Mouse (Mus musculus): Measurements from ENCODE around the gene Aoc3.
"Not testable (repeated sequence)": the region's sequence is repeated elsewhere in the genome, so short reads cannot be mapped to it uniquely, and the experiment has no call there.

Gene Aoc3

DNA sequence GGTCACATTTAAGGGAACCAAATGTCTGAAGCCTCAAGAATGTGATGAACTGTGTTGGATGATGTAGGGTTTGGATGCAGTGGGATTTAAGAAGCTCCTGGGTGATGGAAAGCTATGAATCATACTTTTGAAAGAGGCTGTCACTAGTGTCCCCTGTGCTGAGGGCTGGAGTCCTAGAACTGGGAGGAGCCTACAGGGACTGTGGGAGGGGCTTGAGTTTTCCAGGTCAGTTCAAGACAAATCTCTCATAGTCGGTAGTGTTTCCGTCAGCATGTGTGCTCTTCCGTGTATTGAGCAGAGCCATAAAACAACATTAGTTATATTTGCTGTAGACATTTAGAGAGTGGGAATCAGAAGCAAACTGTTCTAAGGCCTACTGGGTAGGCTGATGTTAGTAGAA, 3.1 kb upstream of the Aoc3 start:
- no peak for DNase-seq (ENCODE audit: low read depth, low spot score)

DNA sequence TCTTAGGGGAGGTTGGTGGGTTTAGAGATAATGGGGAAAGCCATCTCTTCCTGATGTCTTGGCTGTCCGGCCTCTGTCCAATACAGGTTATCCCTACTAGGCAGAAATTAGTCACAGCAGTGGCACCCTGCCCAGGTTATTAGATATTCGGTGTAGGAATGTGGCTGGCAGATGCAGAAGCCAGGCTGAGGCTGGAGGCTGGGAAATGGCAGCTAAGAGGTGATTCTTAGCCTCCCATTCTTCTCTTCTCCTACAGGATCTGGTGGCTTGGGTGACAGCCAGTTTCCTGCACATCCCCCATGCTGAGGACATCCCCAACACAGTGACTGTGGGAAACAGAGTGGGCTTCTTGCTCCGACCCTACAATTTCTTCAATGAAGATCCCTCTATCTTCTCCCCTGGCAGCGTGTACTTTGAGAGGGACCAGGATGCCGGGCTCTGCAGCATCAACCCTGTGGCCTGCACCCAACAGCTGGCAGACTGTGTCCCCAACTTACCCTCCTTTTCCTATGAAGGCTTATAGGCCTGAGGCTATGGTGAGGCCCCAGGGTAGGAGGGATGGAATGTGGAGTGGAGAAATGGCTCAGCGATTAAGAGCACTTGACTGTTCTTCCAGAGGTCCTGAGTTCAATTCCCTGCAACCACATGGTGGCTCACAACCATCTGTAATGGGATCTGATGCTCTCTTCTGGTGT, 1.3 kb upstream of the Aoc3 start:
- no peak for DNase-seq (ENCODE audit: low read depth, low spot score)

DNA sequence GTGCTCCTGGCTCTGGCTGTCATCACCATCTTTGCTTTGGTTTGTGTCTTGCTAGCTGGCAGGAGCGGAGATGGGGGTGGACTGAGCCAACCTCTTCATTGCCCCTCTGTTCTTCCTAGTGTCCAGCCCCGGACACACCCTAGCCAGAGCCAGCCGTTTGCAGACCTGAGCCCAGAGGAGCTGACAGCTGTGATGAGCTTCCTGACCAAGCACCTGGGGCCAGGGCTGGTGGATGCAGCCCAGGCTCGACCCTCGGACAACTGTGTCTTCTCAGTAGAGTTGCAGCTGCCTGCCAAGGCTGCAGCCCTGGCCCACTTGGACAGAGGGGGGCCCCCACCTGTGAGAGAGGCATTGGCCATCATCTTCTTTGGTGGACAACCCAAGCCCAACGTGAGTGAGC, 556 bp downstream of the Aoc3 start:
- DNase-seq (ENCODE audit: low read depth, low spot score): not testable (repeated sequence)

DNA sequence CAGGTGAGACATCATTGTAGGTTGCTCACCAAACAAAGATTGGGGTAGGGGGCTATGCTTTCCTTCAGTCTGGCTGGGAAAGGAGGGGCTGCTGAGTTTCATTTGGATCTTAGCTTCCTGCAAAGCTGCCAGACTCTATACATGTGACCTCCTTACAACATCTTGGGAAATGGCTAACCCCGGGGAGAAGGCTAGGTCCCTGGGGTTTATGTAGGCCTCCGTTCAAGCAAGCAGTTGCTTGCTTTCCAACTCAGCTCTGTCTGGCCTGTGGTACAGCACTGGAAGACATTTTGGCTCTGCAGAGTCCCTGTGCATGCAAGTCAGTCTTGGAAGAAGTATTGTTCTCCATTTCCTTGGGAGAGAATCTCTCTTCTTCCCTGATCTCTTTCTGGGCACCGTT, 2.1 kb downstream of the Aoc3 start:
- no peak for DNase-seq (ENCODE audit: low read depth, low spot score)

DNA sequence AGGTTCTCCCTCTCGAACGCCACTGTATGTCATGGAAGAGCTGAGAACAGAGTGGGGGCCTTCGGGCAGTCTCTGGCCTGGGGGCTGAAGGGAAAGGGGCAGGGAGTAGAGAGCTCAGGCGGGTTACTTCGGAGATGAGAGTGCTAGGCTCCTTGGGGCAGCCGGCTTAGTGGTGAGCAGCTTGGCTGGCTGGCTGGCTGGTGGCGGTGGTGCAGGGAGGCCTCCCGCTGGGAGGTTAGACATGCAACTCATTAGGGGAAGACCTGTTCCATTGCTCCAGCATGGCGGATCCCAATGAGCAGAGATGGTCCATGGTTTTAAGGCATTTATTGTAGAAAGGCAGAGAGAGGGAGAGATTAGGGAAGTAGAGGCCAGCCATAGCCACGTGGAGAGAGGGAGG, 3.6 kb downstream of the Aoc3 start:
- no peak for DNase-seq (ENCODE audit: low read depth, low spot score)

DNA sequence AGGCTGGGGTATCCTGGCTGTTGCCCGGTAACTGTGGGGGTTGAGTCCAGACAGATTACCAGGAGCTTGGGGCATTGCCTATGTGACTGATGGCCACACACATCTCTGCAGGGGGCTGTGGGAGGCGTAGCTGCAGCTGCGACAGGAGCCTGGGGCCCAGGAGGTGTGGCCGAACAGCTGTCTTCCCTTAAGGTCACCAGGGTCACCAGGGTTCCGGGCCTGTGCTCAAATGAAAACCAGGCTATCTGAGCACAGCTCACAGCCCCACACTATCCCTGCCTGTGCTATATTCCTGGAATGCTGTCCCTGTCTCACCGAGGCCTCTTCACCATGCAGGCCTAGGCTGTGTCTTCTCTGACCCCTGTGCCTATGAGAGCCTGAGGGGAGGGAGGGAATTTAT, 4.1 kb downstream of the Aoc3 start:
- no peak for DNase-seq (ENCODE audit: low read depth, low spot score)

DNA sequence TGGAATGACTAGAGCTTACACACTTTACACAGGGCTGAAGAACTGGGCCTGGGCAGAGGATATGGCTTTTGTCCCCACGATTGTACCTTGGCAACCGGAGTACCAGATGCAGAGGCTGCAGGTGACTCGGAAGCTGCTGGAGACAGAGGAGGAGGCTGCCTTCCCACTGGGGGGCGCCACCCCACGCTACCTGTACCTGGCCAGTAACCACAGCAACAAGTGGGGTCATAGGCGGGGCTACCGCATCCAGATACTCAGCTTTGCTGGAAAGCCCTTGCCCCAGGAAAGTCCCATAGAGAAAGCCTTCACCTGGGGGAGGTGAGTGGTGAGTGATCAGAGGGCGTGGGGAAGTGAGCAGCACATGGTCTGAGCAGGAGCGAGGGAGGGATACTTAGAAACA, 5.3 kb downstream of the Aoc3 start:
- DNase-seq (ENCODE audit: low read depth, low spot score): no peak

DNA sequence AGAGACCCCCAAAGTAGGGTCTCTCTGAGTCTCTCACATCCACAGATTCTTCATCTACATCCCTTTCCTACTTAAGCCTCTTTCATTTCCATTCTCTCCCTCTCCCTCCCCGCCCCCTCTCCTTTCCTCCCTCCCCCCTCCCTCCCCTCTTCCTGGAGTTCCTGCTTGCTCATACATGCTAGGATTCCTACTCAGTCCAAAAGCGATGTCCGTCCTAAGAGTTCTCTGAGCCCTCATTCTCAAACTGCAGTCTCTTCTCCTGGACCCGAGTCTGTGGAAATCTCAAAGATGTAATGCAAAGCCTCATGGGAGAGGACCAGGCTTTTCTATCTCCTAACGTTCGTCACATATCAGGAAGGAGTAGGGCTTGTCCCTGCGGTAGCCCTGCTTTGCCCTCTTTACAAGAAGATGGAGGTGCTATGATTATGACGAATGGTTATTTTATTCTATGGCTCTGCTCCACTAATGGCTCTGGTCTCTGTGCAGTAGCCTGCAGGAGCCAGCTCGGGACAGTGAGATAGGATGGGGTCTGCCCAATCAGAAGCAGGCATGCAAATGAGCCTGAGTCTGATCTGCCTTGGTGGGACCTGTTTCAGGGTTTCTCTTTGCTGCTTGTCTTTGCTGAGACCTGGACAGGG, 7.8 kb downstream of the Aoc3 start:
- DNase-seq (ENCODE audit: low read depth, low spot score): no peak

DNA sequence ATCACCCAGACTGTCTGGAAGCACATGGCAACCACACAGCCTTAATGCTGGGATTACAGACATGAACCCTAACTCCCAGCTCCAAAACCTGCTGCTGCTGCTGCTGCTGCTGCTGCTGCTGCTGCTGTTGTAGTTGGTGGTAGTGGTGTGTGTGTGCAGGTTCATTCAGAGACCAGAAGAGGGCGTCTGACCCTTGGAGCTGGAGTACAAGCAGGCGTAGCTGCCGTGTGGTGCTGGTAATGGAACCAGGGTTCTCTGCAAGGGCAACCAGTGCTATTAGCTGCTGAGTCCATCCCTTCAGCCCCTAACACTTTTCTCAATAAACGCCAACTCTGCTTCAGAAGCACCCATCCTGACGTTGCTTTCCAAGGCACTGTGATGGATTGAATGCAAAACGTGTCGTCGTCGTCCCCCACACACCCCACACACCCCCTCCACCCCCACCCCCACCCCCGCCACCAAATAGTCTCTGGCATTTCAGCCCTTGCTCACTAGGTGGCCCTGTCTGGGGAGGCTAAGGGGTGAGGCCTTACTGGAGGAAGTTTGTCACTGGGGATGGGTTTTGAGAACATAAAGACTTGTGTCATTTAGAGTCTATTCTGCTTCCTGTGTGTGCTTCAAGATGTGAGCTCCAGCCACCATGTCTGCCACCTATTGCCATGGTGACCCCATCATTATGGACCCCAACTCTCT, 16.8 kb downstream of the Aoc3 start:
- DNase-seq (ENCODE audit: low read depth, low spot score): no peak

DNA sequence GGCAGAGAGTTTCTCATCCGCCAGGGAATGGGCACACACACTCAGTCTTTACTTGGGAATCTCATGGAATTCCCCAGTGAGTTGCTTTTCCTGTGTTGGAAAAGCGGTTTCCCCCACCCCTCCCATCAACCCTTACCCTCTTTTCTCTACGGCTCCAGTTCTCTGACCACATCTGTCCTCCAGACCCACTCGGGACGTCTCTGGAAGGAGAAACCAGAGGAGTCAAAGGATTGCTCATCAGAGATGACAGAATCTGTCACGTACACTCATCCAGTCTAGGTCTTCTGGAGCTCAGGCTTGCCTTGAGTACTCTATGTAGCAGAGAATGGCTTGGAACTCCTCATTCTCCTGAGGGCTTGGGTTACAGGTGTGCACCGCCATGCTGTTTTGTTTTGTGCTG, 18.4 kb downstream of the Aoc3 start:
- DNase-seq (ENCODE audit: low read depth, low spot score): no peak

DNA sequence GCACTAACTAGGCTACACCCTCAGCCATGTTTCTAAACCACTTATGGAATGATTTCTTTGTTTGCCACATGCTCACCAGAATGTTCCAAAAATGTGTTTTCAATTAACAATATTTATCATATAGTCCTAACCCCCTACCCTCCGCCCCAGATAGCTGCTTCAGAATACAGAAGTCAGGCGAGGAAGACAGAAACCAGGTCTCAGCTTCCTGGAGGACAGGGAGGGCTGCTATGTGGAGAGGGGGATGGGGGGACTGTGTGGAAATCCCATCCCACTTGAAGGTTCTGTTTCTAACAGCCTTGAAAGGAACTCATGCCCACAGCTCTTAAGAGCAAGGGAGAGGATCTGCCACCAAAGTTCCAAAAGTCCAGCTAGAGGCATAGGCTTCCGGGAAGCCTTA, 18.8 kb downstream of the Aoc3 start:
- no peak for DNase-seq (ENCODE audit: low read depth, low spot score)

DNA sequence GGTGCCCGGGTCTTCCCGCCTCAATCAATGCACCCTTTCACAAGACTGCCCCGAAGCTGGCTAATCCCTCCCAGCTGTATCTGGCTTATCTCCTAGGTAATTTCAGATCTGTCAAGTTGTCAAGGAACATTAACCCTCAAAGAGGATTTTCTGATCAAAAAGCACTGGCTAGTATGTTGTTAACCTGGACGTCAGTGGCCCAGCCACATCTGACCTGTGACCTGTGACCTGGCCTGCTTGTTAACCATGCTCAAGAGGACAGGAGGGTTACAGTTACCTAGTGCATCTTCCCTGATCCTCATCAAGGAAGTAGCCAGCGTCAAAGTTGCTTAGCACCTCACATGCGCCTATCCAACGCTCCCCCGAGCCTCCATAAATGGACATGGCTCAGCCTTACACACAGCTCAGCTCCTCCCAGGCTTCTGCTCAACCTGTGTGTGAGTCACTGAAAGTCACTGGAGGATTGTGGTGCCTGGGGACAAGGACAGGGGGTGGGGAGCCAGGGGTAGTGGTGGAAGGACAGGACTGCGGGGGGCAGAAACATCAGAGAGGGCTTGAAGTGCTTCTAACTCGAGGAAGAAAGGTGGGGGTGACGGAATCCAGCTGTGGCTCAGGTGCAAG, 20.8 kb downstream of the Aoc3 start:
- DNase-seq (ENCODE audit: low read depth, low spot score): no peak

DNA sequence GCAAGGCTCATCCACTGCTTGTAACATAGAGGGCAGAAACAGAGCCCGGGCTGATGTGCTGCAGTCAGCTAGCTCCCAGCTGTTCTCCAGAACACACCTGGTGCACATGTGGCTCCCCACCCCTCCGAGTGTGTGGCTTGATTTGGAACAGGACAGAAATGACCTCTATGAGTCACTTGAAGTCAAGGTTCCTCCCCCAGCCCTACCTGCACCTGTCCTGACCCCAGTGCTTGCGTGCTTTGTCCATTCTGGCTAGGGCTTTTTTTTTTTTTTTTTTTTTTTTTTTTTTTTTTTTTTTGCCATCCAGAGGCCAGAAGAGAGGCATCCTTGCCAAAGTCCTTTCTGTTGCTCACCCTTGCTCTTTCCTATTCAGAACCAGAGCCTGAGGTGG, 21.3 kb downstream of the Aoc3 start:
- DNase-seq (ENCODE audit: low read depth, low spot score): no peak

DNA sequence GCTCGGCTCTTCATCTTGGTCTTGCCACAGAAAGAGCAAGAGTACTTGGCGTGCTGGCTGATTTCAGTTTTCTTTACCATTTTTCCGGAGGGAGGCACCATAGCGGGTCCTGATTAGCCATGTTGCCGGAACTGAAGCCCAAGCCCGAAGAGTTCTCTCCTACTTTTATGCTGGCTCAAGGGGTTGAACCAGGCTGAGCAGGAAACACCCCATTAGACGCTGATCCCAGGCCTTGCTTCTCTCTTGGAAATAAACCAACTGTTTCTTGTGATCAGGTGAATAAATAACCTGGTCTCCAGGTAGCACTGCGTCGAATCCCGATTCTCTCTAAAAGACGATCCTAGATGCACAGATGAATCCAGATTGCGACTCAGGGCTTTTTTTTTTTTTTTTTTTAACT, 23.0 kb downstream of the Aoc3 start:
- DNase-seq (ENCODE audit: low read depth, low spot score): no peak

DNA sequence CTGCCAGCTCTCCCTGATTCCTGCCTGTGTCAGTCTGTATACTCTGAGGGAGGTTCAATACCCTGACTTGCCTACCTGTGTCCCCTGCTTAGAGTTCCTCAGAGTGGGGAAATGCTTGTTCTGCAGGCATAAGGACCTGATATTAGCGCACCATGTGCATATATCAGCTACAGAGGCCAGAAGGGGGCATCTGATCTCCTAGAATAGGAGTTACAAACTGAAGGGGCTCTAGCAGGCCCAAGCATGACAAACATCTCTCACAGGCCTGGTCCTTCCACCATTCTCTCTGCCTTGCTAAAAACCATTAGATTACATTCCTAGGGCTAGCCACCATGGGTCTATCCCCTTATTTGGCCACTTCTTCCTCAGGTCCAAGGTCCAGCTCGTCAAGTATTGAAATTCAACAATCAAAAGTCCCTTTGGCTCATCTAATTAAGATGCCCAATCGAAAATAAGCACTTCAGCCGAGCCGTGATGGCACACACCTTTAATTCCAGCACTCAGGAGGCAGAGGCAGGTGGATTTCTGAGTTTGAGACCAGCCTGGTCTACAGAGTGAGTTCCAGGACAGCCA, 24.1 kb downstream of the Aoc3 start:
- no peak for DNase-seq (ENCODE audit: low read depth, low spot score)

DNA sequence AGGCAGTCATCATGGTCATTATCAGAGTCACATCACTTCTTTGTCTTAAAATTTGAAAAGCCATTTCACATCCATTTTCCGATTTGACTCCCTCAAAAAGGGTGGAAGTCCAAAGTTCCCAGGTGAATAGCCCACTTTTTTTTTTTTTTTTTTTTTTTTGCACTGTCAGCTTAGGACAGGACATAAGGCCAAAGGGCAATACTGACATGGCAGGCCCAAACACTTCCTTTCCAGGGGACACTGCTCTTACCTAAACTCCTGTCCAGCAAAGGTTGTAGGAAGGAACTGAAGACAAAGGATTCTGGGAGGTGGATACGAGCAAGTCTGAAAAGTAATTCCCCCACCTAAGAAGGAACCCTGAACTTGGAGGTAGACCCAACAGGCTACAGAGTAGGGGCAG, 25.5 kb downstream of the Aoc3 start:
- DNase-seq (ENCODE audit: low read depth, low spot score): no peak

DNA sequence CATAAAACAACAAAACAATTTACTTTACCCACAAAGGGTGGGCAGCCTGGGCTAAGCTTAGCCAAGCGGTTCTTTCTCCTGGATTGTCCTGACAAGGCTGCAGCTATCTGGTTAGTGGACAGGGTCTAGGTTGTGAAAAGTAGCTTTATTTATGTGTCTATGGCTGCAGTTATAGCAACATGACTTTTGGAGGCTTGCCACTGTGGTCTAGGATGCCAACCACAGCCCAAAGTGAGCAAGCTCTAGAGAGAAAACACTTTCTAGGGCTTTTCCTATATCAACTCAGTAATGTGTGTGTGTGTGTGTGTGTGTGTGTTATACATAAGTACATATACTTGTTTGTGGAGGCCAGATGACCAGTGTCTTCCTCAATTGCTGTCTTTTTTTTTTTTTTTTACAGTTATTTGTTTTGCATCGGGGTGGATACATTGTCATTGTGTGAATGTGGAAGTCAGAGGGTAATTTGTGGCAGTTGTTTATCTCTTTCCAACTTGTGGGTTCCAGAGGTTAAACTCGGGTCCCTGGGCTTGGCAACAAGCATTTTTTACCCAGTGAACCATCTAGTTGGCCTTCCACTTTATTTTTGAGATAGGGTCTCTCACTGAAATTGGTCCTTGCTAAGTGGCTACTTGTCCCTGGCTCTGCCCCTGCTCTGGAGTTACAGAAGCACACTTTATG, 27.2 kb downstream of the Aoc3 start:
- no peak for DNase-seq (ENCODE audit: low read depth, low spot score)

DNA sequence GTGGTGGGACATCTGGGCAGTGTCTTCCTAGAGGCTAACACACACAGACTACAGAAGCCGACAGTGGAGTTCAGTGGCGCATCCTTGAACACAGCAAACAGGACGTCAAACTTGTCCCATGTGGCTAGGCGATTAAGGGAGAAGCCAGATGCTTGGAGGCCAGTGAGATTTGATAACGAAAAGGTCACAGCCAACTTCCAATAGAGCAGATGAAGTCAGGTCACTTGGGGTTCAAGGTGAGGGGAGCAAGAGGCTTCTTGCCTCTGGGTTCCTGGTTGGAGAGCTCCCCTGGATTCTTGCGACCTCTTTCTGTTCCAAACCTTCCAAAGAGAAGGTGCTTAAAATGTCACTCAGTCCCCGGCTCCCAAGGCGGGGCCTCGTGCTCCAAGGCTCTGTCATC, 29.4 kb downstream of the Aoc3 start:
- DNase-seq (ENCODE audit: low read depth, low spot score): no peak

DNA sequence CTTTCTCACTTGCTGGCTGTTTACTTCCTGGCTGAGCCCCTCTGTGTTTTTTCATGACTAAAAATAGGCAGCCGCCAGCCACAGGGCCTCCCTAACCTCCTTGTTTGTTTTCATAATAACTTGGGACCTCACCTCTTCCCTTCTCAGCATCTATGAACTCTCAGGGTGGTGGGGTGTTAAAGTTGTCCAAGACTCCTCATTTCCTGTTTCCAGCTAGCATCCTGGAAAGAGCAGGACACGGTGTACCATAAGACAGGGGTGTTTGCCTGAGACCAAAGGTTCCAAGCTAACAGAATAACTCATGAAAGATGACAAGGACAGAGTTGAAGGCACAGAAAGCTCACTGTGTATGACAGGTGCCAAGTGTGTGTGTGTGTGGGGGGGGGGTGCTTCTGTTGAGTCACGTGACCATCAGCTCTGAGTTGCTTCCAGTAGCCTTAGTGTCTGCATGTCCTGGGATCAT, 30.3 kb downstream of the Aoc3 start:
- DNase-seq (ENCODE audit: low read depth, low spot score): no peak

DNA sequence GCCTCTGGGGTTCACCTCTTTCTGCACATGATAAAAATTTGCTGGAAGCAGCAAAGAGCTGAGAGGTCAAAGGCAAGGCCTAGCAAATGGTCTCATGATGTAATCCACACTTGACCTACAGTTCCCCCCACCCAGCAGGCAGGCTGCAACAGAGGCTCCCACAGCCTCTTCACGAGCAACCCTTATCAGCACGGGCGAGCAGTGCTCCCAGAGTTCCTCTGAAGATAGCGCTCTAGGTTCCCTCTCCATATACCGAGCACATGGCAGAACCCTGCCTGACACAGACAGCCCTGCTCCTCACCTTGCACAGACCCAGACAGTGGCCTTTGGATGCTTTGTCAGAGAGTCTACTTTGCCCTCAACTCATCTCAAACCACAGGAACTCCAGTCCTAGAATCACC, 34.1 kb downstream of the Aoc3 start:
- DNase-seq (ENCODE audit: low read depth, low spot score): no peak

DNA sequence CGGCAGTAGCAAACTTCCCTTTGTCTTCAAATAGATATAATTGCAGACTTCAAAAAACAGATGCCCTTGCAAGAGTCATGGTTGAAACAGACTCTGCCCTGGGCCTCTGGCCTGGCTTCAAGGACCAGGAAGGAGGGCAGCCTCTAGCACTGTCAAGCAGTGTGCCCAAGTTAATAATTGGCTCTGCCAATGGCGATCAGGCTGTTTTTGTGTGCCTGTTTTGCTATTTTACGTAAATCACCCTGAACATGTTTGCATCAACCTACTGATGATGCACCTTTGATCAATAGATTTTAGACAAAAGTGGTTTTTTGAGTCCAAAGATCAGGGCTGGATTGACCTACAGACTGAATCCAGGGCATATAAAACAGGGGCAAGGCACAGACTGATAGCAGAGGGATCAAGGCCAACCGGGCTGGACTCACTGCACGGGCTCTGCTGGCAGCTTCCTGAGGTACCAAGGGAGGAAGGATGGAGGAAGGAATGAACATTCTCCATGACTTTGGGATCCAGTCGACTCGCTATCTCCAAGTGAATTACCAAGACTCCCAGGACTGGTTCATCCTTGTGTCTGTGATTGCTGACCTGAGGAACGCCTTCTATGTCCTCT, 37.0 kb downstream of the Aoc3 start, which contains the start of gene G6pc:
G6pc (plus strand) TSS at position 236 of the 610 bp plus-strand sequence.
- no peak for DNase-seq (ENCODE audit: low read depth, low spot score)
